Mouse (Mus musculus) stomach, postnatal 0 days (tissue): ENCODE measurements at regions not wholly inside any gene's neighbourhood (a gene's known extent, or its start where the extent isn't known, plus 50 kb on each side); places are given as distances from the start of the nearest gene placed in this dataset.

Experiments
- CTCF ChIP-seq: IDR thresholded peaks from 2 replicates; pipeline ENCODE4 v1.5.1; 2016; ENCODE audit warnings: antibody characterized with exemption, low read depth, mild to moderate bottlenecking, moderate library complexity
- EP300 ChIP-seq: optimal IDR thresholded peaks from 2 replicates; pipeline ENCODE3; 2016; ENCODE audit warnings: antibody characterized with exemption

- TF ChIP-seq CTCF (no peak), EP300 (no peak)
These were observed 171.2 kb upstream of the Ubl3 start for GRCm38 (mm10) chr5:148723677-148724227.
